Mouse (Mus musculus): Measurements from ENCODE around the gene Gaa. TPM values are rescaled to one million over a fixed set of nuclear protein-coding genes. Genes with fewer than 3 reads are reported as not detected.

Gene Gaa
- total and polyA plus RNA-seq, 2 experiments from 2014 or later: 56.3 to 91.1 TPM

- Histone ChIP-seq H3K27me3 (ENCODE audit: control insufficient read depth, insufficient read depth, low read length) (peaks cover 9% of the 10 kb centered on the region; the same call in 1 of the 2 replicates), H3K27ac (ENCODE audit: low read depth) (no peak overlapping the region), H3K36me3 (replicated peaks; ENCODE audit: control insufficient read depth, insufficient read depth, low read length) (no peaks in the 10 kb centered on the region), H3K4me3 (ENCODE audit: low read depth, low read length) (no peak overlapping the region), H3K4me1 (ENCODE audit: control insufficient read depth, insufficient read depth) (peaks cover 10% of the 10 kb centered on the region; the same call in 1 of the 2 replicates), H3K9me3 (replicated peaks; ENCODE audit: control insufficient read depth, low read length) (no peaks in the 10 kb centered on the region), H3K9ac (replicated peaks; ENCODE audit: low read depth, low read length) (no peak overlapping the region), H3K4me2 (ENCODE audit: low read depth, low read length) (no peak overlapping the region)
- DNase-seq (ENCODE audit: low spot score): no peak
- TF ChIP-seq CTCF (IDR thresholded peaks at IDR 0.05; ENCODE audit: low read depth): no peak
- WGBS: 85% methylated on average over 9 of the region's 9 CpGs
- no peak for ATAC-seq (ENCODE audit: insufficient read depth, low read depth)
These were observed 42.1 kb upstream of the Gaa start for GRCm38 (mm10) chr11:119225634-119226033.

GRCm38 (mm10) chr11:119227591-119227990, 40.1 kb upstream of the Gaa start:
- H3K36me3 ChIP-seq (replicated peaks; ENCODE audit: control insufficient read depth, insufficient read depth, low read length): no peaks in the 10 kb centered on the region
- ATAC-seq (ENCODE audit: insufficient read depth, low read depth) (no peak), DNase-seq (ENCODE audit: low spot score) (no peak)
- peaks cover 9% of the 10 kb centered on the region; the same call in 1 of the 2 replicates for H3K27me3 ChIP-seq (ENCODE audit: control insufficient read depth, insufficient read depth, low read length)
- 1% methylated on average over 12 of the region's 12 CpGs for WGBS
- H3K4me2 ChIP-seq (ENCODE audit: low read depth, low read length): peak overlapping the region; percentile 88
- peak overlapping the region; percentile 67 for H3K4me3 ChIP-seq (ENCODE audit: low read depth, low read length)
- peaks cover 4% of the 10 kb centered on the region; the same call in 1 of the 2 replicates for H3K4me1 ChIP-seq (ENCODE audit: control insufficient read depth, insufficient read depth)
- peak overlapping the region; percentile 70 for H3K9ac ChIP-seq (replicated peaks; ENCODE audit: low read depth, low read length)
- peak overlapping the region; percentile 36 for H3K27ac ChIP-seq (ENCODE audit: low read depth)
- TF ChIP-seq CTCF (IDR thresholded peaks at IDR 0.05; ENCODE audit: low read depth) (no peak), EP300 (IDR thresholded peaks at IDR 0.05; ENCODE audit: low read depth) (no peak)
- no peaks in the 10 kb centered on the region for H3K9me3 ChIP-seq (replicated peaks; ENCODE audit: control insufficient read depth, low read length)

- DNase-seq (ENCODE audit: low spot score) (peak; percentile 64), ATAC-seq (ENCODE audit: insufficient read depth, low read depth) (peak; percentile 92)
- H3K4me1 ChIP-seq (ENCODE audit: control insufficient read depth, insufficient read depth): peaks cover 4% of the 10 kb centered on the region; the same call in 1 of the 2 replicates
- H3K4me3 ChIP-seq (ENCODE audit: low read depth, low read length): peak within 1 kb of the TSS; percentile 67
- H3K36me3 ChIP-seq (replicated peaks; ENCODE audit: control insufficient read depth, insufficient read depth, low read length): no peaks in the 10 kb centered on the region
- H3K27me3 ChIP-seq (ENCODE audit: control insufficient read depth, insufficient read depth, low read length): peaks cover 9% of the 10 kb centered on the region; the same call in 1 of the 2 replicates
- WGBS: under 1% methylated on average over 64 of the region's 66 CpGs
- H3K9me3 ChIP-seq (replicated peaks; ENCODE audit: control insufficient read depth, low read length): no peaks in the 10 kb centered on the region
- H3K27ac ChIP-seq (ENCODE audit: low read depth): peak within 1 kb of the TSS; percentile 36
- peak within 1 kb of the TSS; percentile 88 for H3K4me2 ChIP-seq (ENCODE audit: low read depth, low read length)
- TF ChIP-seq CTCF (IDR thresholded peaks at IDR 0.05; ENCODE audit: low read depth) (no peak), EP300 (IDR thresholded peaks at IDR 0.05; ENCODE audit: low read depth) (no peak)
- peak within 1 kb of the TSS; percentile 70 for H3K9ac ChIP-seq (replicated peaks; ENCODE audit: low read depth, low read length)
These were observed 39.5 kb upstream of the Gaa start, which contains the start of the genes Tbc1d16 and Ccdc40 for GRCm38 (mm10) chr11:119228091-119228781. Gene Tbc1d16 (minus strand): TSS chr11:119228499. Gene Ccdc40 (plus strand): TSS chr11:119228572.

- H3K4me1 ChIP-seq (ENCODE audit: control insufficient read depth, insufficient read depth): peaks cover 4% of the 10 kb centered on the region; the same call in 1 of the 2 replicates
- DNase-seq (ENCODE audit: low spot score): peak; percentile 67
- H3K9ac ChIP-seq (replicated peaks; ENCODE audit: low read depth, low read length): no peak overlapping the region
- H3K9me3 ChIP-seq (replicated peaks; ENCODE audit: control insufficient read depth, low read length): no peaks in the 10 kb centered on the region
- H3K27ac ChIP-seq (ENCODE audit: low read depth): no peak overlapping the region
- 1% methylated on average over 34 of the region's 34 CpGs for WGBS
- H3K4me2 ChIP-seq (ENCODE audit: low read depth, low read length): peak overlapping the region; percentile 88
- no peaks in the 10 kb centered on the region for H3K36me3 ChIP-seq (replicated peaks; ENCODE audit: control insufficient read depth, insufficient read depth, low read length)
- peaks cover 9% of the 10 kb centered on the region; the same call in 1 of the 2 replicates for H3K27me3 ChIP-seq (ENCODE audit: control insufficient read depth, insufficient read depth, low read length)
- peak; percentile 78 for ATAC-seq (ENCODE audit: insufficient read depth, low read depth)
- H3K4me3 ChIP-seq (ENCODE audit: low read depth, low read length): peak overlapping the region; percentile 67
- TF ChIP-seq CTCF (IDR thresholded peaks at IDR 0.05; ENCODE audit: low read depth): no peak
- TF ChIP-seq EP300 (IDR thresholded peaks at IDR 0.05; ENCODE audit: low read depth): no peak
These were observed 38.7 kb upstream of the Gaa start for GRCm38 (mm10) chr11:119228846-119229626.

- Histone ChIP-seq H3K4me1 (ENCODE audit: control insufficient read depth, insufficient read depth) (no peaks in the 10 kb centered on the region), H3K9ac (replicated peaks; ENCODE audit: low read depth, low read length) (no peak overlapping the region), H3K4me2 (ENCODE audit: low read depth, low read length) (no peak overlapping the region), H3K36me3 (replicated peaks; ENCODE audit: control insufficient read depth, insufficient read depth, low read length) (no peaks in the 10 kb centered on the region), H3K9me3 (replicated peaks; ENCODE audit: control insufficient read depth, low read length) (no peaks in the 10 kb centered on the region), H3K27me3 (ENCODE audit: control insufficient read depth, insufficient read depth, low read length) (peaks cover 3% of the 10 kb centered on the region; the same call in 1 of the 2 replicates), H3K27ac (ENCODE audit: low read depth) (no peak overlapping the region), H3K4me3 (ENCODE audit: low read depth, low read length) (no peak overlapping the region)
- TF ChIP-seq CTCF (IDR thresholded peaks at IDR 0.05; ENCODE audit: low read depth): no peak
- no peak for TF ChIP-seq EP300 (IDR thresholded peaks at IDR 0.05; ENCODE audit: low read depth)
- 91% methylated on average over 10 of the region's 10 CpGs for WGBS
- no peak for DNase-seq (ENCODE audit: low spot score)
- no peak for ATAC-seq (ENCODE audit: insufficient read depth, low read depth)
These were observed 32.9 kb upstream of the Gaa start for GRCm38 (mm10) chr11:119234770-119235169.
